Mouse (Mus musculus) right cerebral cortex, postnatal 25 days (tissue): Measurements from ENCODE around the gene Mcrip1.
"Not testable (repeated sequence)": the region's sequence is repeated elsewhere in the genome, so short reads cannot be mapped to it uniquely, and the experiment has no call there.

ENCODE experiments used
- DNase-seq: peaks from one replicate; pipeline ENCODE4 v3.0.0; 2022

Gene Mcrip1

GRCm38 (mm10) chr11:120539285-120540014 is 10.1 kb downstream of the Mcrip1 start:
- no peak for DNase-seq

DNA sequence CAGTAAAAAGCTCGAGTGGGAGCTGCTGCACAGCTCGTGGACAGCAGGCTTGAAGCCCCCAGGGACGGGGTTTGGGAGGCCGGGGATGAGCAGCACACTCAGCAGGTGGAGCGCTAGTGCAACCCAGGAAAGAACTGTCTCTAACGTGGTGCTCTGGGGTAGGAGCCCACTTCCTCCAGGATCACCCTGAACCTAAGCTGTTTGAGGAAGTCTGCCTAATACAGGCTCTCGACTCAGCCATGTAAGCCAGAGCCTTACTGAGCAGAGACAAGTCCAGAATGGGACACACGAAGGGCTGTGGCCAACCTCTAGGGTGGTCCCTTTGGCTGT is 10.6 kb downstream of the Mcrip1 start:
- DNase-seq, result no peak

- DNase-seq, result no peak
Observed at GRCm38 (mm10) chr11:120538485-120538884, 11.0 kb downstream of the Mcrip1 start.

DNA sequence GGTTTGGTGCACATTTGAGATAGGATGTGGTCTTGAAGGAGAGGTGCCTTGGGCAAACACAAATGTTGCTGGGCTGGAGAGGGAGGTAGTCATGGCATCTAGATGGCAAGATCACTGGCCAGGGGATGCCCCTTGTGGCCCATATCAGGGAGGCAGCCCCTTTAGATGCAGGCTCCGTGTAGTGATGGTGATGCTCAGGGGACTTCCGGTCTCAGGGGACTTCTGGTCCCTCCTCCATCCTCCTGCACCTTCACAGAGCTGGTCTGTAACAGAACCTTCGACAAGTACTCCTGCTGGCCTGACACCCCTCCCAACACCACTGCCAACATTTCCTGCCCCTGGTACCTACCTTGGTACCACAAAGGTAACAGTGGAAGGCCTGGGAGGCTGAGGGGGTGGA is 13.7 kb downstream of the Mcrip1 start:
- no peak for DNase-seq

GRCm38 (mm10) chr11:120535145-120535544 is 14.4 kb downstream of the Mcrip1 start:
- DNase-seq, result no peak

DNA sequence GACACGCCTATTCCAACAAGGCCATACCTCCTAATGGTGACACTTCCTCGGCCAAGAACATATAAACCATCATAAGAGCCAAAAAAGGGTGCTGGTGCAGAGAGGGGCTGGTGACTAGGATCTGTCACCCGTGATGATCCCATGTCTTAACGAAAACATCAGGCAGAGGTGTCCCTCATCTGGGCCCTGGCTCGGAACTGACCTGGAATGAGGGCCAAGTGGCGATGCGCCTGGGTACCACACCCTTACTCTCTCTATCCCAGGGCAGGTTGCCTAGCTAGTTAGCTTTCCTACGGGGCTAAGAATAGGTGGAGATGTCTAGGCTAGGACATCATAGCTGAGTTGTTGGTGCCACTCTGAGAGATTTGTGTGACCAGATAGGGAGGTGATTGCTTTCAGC is 15.4 kb downstream of the Mcrip1 start:
- no peak for DNase-seq

- no peak for DNase-seq
Observed at GRCm38 (mm10) chr11:120531646-120532045, 17.9 kb downstream of the Mcrip1 start.

- DNase-seq, result no peak
Observed at GRCm38 (mm10) chr11:120530085-120530964, 19.2 kb downstream of the Mcrip1 start, which contains the start of gene Gcgr. TSS of gene Gcgr (plus strand) at chr11:120530699.

DNA sequence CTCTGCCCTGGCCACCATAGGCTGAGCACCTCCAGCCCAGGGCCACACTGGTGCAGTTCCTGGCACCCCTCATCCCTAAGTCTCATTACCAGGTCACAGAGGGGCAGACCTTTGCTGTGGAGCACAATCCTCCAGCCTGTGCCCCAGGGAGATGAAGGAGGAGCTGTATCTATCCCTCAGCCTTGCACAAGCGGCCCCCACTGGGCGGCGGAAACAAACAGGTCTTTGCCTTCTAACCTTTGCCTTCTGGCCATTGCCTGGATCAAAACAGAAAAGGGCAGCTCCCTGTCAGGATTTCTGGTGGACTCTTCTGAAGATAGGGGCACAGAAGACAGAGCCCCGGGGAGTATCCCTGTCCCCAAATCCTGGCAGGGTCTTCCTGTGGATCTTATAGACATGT is 20.6 kb downstream of the Mcrip1 start:
- no peak for DNase-seq

GRCm38 (mm10) chr11:120527690-120528354 is 21.7 kb downstream of the Mcrip1 start:
- DNase-seq, result no peak

DNA sequence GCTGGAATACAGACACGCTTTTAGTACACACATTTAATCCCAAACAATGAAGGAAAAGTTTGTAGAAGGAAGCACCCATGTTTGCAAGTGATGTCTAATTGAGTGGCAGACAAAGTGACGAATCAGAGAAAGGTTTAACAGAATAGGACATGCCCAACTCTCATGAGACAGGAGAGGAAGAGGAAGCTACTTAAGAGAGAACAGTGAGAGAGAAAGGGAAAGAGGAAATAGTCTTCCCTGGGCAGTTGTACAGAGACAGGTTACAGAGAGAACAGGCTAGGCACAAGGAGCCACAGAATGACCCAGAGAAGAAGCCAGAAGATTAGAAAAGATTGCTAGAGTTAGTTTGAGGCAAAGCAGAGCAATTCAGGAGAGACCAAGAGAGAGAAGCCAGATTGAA is 23.6 kb downstream of the Mcrip1 start:
- no peak for DNase-seq

DNA sequence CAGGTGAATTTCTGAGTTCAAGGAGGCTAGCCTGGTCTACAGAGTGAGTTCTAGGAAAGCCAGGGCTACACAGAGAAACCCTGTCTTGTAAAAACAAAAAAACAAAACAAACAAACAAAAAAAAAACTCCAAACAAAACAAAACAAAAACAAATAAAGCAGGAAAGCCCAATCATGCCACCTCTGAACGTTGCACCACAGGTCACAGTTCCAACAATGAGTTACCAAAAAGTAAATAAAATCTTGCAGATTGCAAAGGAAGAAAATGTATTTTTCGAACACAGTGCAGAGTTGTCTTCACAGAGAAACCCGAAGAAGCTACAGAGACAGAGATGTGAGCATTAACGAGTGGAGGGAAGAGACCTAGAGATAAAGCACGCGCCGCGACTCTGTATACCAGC is 26.9 kb downstream of the Mcrip1 start:
- DNase-seq, result no peak

DNA sequence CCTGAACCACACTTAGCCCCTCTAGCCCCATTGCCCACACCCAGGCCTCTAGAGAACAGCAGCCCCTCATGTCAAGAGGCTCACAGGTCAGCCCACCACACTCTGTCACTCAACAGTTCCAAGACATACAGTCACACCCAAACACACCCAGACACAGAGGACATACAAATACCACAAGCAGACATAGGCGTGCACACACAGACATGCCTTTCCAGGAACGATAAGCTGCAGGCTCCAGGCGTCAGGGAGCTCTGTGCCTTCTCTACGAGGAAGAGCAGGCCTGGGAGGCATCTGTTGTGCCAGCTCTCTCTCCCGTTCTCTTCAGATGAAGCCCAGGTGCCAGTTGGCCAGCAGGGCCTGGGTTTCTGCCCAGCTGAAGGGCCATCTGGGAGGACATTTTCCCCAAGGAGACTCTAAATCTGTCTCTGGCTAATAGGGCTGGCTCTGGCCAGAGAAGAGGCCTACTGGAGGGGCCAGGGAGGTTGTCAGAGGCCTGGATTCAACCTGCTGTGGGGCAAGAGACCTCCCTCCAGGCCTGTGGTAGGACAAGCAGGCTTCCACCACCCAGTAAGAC is 28.5 kb downstream of the Mcrip1 start:
- DNase-seq, result no peak

- no peak for DNase-seq
Observed at GRCm38 (mm10) chr11:120520498-120520897, 29.0 kb downstream of the Mcrip1 start.

DNA sequence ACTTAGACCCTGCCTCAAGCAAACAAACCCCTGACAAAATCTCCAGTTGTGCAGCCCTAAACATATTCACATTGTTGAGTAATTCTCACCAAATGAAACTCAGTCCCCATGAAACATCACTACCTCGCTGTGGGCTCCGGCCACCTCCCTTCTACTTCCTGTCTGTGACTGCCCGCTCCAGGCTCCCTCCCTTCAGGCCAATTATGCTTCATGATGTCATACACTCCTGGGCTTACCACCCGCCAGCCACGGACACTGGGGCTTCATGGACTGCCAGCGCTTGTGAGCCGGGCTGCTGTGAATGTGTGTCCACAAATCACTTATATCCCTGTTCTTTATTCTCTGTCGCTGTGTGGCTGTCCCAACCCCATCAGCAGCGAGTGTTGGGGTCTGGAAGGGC is 29.8 kb downstream of the Mcrip1 start:
- no peak for DNase-seq

DNA sequence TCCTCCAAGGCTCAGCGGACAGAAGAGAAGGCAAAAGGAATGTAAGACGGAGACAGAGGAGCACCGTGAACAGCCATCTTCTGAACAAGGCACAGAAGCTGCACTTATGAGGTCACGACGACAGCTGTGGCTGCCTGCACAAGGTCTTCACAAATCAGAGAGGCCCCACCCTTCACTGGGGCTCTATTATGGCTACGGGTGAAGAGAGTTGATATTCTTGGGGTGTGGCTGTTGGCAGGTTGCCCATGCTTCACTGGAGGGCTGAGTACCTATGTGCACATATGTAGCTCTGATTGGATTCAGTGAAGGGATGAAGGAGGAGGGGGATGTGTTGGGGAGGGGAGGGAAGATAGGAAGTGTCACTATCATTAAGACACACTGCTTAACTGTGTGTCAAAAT is 31.0 kb downstream of the Mcrip1 start:
- DNase-seq, result no peak

DNA sequence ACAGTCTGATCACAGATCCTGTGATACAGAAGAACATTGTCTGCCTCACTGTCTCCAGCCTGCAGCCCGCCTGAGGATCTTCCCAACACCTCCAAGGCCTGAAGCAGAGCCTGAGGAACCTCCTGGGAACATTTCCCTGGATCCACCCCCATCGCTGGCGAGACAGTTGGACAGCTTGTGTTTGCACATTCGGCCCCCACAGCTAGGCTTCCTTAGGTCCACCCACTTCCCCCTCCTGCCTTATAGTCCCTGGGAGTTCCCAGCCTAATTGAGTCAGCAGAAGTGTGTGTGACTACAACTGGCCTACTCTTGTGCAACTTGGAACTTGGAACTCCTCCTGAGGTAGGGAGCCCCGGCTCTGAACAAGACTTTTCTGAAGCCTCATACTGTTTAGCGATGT is 31.5 kb downstream of the Mcrip1 start:
- DNase-seq, result peak; percentile 82

GRCm38 (mm10) chr11:120517147-120517546 is 32.4 kb downstream of the Mcrip1 start:
- DNase-seq, result no peak

DNA sequence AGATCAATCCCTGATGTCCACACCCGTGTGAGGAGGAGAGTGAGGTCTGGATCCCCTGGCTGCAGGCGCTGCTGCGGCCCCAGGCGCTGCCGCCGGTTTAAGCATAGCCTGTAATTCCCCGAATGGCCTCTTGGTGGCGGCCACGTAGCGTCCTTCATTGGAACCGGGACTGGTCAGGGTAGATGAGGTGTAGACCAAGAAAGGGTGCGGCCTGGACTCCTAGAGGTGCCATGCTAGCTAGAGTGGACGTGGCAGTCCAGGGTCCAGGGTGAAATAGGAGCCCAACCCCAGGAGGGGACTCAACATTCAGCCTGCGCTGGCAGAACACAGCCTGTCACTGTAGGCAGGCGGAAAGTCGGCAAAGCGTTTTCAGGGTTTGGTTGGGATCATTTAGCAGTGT is 33.9 kb downstream of the Mcrip1 start:
- peak; percentile 80 for DNase-seq

DNA sequence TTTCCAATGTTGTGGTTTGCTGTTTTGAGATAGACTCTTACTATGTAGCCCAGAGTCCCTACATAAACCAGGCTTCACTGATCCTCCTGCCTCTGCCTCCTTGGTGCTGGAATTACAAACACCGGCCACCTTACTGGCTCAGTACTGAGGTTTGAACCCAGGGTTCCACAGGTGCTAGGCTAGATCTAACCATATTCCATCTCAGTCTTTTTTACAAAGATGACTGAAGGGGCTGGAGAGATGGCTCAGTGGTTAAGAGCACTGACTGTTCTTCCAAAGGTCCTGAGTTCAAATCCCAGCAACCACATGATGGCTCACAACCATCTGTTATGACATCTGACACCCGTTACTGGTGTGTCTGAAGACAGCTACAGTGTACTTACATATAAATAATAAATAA is 35.3 kb downstream of the Mcrip1 start:
- not testable (repeated sequence) for DNase-seq

DNA sequence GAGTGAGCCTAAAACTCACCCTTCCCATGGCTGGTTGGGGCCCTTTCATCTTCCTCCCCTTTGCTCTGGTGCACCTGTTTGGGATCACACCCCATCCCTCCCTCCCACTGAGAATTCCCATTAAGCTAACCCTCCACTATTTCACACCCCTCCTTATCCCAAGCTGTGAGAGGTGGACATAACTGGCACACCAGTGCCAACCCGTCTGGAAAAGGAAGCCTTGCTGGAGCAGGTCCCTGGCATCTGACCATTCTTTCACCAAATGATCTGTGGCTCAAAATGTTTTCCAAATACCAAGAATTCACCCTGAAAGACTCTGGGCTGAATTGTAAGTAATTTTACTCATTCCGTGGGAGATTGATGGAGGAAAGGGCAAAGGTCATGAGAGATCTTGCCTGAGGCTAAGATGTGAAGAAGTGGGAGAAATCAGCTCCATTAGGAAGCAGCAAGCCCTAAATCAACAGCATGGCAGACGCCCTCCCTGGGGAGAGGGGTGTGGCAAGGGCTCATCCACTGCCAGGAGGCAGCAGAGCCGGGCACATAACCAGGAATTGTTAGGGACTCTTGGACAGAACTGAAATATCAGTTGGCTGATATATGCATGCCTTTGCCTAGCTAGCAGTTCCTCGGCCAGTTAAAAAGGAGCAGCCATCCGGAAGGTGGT is 36.6 kb downstream of the Mcrip1 start:
- DNase-seq, result no peak

DNA sequence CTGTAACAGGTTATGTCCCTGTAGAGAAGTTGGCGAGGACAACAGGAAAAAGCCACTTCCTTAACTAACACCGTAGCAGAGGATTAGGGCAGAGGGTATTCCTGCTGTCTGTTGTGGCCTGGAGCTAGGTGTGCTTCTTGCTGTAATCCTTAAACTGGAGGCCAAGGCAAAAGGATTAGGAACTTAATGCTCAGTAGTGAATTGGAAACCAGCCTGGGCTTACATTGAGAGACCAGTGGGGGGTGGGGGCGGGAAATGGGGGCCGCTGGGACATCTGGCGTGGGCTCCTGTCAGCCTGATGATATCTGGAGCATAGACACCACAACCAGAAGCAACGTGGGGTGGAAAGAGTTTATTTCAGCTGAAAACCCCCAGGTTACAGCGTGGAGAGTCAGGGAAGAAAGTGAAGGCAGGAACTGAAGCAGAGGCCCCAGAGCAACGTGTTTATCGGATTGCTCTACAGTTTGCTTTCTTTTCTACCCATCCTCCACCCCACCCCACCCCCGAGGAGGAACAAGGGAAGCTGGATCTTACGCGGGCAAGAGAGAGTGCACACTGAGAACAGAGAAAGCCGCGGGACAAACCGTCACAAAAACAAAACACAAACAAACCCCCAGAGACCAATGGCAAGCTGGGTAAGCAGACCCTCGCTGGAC is 39.0 kb downstream of the Mcrip1 start:
- no peak for DNase-seq
